Mouse (Mus musculus) thymus, adult 18-20 months (tissue): Measurements from ENCODE around the gene Abcc9.
A peak's percentile ranks its signal among the peaks of the same experiment; 100 is the strongest.

Experiments used
- DNase-seq, 2 experiments: peaks; one replicate each; pipeline ENCODE4 v3.0.0; 2022; ENCODE audit warnings: mixed read lengths in 2 of 2

Abcc9 gene

DNA sequence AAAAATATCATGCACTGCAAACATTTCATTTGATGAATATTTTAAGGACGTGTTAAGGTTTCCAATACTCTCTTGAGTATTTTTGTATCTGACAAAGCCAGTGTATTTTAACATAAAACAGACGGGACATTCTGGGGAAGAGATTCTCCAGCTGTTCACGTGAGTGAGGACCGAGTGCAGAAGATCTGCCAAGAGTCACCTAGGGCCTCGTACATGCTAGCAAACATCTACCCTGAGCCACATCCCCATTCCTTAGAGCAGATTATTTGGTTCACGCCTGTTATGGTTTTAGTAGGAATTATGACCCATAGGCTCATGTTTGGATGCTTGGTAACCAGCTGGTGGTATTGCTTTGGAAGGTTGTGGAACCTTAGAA lies 159.3 kb downstream of the Abcc9 start:
- DNase-seq = no peak

DNA sequence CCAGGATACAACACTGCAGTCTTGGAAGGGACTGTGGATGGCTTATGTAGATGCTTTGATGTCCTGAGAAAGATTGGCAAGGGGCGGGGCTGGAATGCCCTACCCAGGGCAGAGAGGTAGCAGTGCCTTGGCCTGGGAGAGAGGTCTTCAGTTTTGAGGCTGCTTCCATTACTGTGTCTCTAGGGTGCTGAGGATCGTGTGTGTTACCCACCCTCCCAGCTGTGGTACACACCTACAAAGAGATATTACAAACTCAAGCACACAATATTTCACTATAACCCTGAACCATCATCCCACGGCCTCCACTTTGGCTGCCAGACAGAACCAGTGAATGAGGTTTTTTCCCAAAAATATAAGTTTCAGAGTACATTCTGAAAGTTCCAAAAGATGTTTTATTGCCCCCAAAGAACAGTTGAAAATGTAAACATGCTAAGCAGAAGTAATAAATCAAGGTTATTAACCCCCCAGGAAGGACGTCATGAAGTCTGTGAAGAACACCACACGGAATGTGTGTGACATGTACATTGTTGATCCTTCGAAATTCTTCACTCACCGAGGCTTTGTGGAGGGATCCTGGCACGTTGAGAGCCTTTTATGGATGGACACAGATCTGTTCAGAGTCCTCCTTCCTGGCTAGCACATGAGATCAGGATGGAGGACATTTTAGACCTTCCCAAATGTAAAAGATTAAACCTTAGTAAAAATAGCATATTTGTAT lies 159.9 kb downstream of the Abcc9 start:
- no peak for DNase-seq

DNA sequence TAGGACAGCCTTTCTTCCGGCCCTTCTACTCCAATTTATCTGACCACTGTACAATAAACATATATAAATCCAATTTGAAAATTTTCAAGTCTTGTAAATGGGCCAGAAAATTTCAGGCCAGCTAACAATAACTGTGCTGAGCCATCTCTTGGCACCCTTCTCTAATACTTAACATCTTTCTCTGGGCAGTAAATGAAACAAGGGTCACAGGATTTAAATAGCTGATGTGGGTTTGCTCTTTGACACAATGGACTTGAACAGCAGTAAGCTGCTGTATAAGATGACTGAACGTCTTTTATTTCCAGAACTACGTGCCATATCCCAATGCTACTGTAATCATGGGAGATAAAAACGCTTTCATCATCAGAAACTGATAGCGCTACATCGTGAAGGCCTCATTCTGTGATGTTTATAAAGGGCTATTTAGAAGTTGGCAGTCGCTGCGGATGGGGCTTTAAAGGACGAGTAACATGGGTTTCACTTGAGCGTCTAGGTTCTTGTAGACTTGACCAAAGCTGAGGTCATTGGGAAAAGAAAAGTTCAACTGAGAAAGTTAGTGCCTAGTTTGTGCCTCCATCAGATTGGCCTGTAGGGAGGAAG lies 161.5 kb downstream of the Abcc9 start:
- DNase-seq = no peak

DNA sequence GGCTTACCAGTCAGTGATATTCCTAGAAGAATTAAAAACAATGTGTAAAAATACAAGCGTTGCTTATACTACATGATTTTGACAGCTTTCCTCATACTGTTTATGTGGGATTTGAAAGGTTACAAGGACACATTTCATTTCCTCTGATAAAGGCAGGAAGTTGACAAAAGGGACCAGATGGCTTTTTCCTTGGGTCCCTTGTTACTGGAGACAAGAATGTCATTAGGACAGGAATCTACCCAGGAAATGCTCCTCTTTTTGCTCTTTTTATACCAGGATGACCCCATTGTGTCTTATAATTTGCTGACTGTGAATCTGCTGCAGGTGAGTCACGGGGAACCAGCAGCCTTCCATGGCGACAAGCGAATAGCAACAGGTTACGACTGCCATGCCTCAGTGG lies 162.0 kb downstream of the Abcc9 start:
- DNase-seq = no peak

DNA sequence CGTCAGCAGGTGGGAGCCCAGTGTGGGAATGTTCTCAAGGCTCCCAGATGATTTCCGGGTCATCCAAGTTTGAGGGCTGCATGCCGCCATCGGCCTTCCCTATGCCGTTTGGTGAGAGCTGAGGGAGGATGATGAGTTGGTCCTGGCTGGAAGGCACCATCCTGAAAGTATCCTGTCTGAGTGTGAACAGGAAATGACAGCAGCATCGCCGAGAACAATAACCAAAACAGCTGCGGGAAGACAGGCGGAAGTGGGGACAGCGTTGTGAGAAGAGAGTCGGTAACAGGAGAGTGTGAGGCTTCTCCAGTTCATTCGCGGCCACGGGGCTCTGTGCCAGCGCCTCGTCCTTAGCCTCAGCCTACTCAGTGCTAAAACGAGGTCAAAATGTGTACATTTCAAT lies 163.6 kb downstream of the Abcc9 start:
- DNase-seq = peak; percentile 58 to 66
